Mouse (Mus musculus) small intestine, adult 2 months (tissue): ENCODE results near the gene Ssu2. TPM values are rescaled to one million over a fixed set of nuclear protein-coding genes. Genes with fewer than 3 reads are reported as not detected.

ENCODE experiments used
- H3K27ac ChIP-seq: fragments of 200-500 bp; 2 replicates; pipeline ENCODE4 v1.5.1; 2012; ENCODE audit warnings: low read depth, low read length, control low read depth, inconsistent platforms; ENCODE audit not compliant: insufficient read depth
- H3K27me3 ChIP-seq: fragments of 200-500 bp; 2 replicates; pipeline ENCODE4 v1.6.1; 2012; ENCODE audit warnings: mild to moderate bottlenecking, moderate library complexity, low read length, inconsistent platforms; ENCODE audit not compliant: control insufficient read depth, insufficient read depth
- H3K36me3 ChIP-seq: fragments of 200-500 bp; 2 replicates; pipeline ENCODE4 v1.6.1; 2012; ENCODE audit warnings: mild to moderate bottlenecking, low read length, control low read depth, inconsistent platforms; ENCODE audit not compliant: control insufficient read depth, insufficient read depth
- H3K4me1 ChIP-seq: fragments of 200-500 bp; 2 replicates; pipeline ENCODE4 v1.6.1; 2012; ENCODE audit warnings: low read length, inconsistent platforms, mixed read lengths; ENCODE audit not compliant: control insufficient read depth, insufficient read depth, insufficient read length
- H3K4me3 ChIP-seq: fragments of 200-500 bp; 2 replicates; pipeline ENCODE4 v1.5.1; 2012; ENCODE audit warnings: low read depth, mild to moderate bottlenecking, control low read depth, inconsistent platforms, low read length, moderate library complexity
- CTCF ChIP-seq: fragments of 200-500 bp; IDR thresholded peaks from 2 replicates; pipeline ENCODE4 v1.5.1; 2012; ENCODE audit warnings: low read depth, mild to moderate bottlenecking, control low read depth, inconsistent platforms, low read length, moderate library complexity, mixed read lengths; ENCODE audit not compliant: insufficient replicate concordance, insufficient read length; ENCODE audit errors: extremely low read depth
- POLR2A ChIP-seq: fragments of 200-500 bp; IDR thresholded peaks from 2 replicates; pipeline ENCODE4 v1.6.1; 2012; ENCODE audit warnings: low read depth, mild to moderate bottlenecking, control low read depth, inconsistent platforms, low read length, moderate library complexity
- WGBS: fragments of 180-500 bp; shearing (Covaris S2); methylation state at CpG from one replicate; pipeline ENCODE4 v1.1.7; 2018; 5-methylcytosine and 5-hydroxymethylcytosine counted together
- polyA plus RNA-seq: library from polyadenylated mRNA; depleted of rRNA; stranded (reverse); fragments of >200 nt; gene quantifications from 2 replicates; pipeline ENCODE4 v1.2.3, GENCODE M21; 2012; rRNA removed

The Ssu2 gene
- polyA plus RNA-seq, 1 experiment, result 4.9 TPM

GRCm38 (mm10) chr6:112325213-112325612 lies 62.6 kb downstream of the Ssu2 start:
- H3K27me3 ChIP-seq, result no peaks in the 10 kb centered on the region
- H3K27ac ChIP-seq, result no peak overlapping the region
- H3K36me3 ChIP-seq, result peaks cover 5% of the 10 kb centered on the region; the same call in 1 of the 2 replicates
- H3K4me3 ChIP-seq, result no peak overlapping the region
- 86% methylated on average over 3 of the region's 3 CpGs for WGBS
- 0 out of 2 replicates have a peak, but pooled peaks cover 2% of the 10 kb centered on the region for H3K4me1 ChIP-seq
- no peak for TF ChIP-seq CTCF

GRCm38 (mm10) chr6:112322916-112323315 lies 64.9 kb downstream of the Ssu2 start:
- Histone ChIP-seq H3K4me1 (0 out of 2 replicates have a peak, but pooled peaks cover 2% of the 10 kb centered on the region), H3K36me3 (no peaks in the 10 kb centered on the region), H3K27ac (0 out of 2 replicates have a peak overlapping the region, but pooled peaks have one; percentile 27), H3K4me3 (no peak overlapping the region), H3K27me3 (no peaks in the 10 kb centered on the region)
- 77% methylated on average over 5 of the region's 5 CpGs for WGBS
- TF ChIP-seq CTCF (no peak), POLR2A (no peak)

GRCm38 (mm10) chr6:112320679-112321078 lies 67.1 kb downstream of the Ssu2 start:
- WGBS, result 76% methylated on average over 5 of the region's 5 CpGs
- Histone ChIP-seq H3K27ac (no peak overlapping the region), H3K4me3 (no peak overlapping the region), H3K4me1 (0 out of 2 replicates have a peak, but pooled peaks cover 2% of the 10 kb centered on the region), H3K36me3 (peaks cover 3% of the 10 kb centered on the region), H3K27me3 (no peaks in the 10 kb centered on the region)
- TF ChIP-seq CTCF, result no peak
- TF ChIP-seq POLR2A, result no peak

- Histone ChIP-seq H3K36me3 (peaks cover 3% of the 10 kb centered on the region), H3K27me3 (no peaks in the 10 kb centered on the region), H3K27ac (no peak overlapping the region), H3K4me3 (no peak overlapping the region), H3K4me1 (0 out of 2 replicates have a peak, but pooled peaks cover 2% of the 10 kb centered on the region)
- 64% methylated on average over 4 of the region's 4 CpGs for WGBS
- TF ChIP-seq CTCF (no peak), POLR2A (no peak)
These were observed 68.4 kb downstream of the Ssu2 start for GRCm38 (mm10) chr6:112319449-112319848.

- Histone ChIP-seq H3K36me3 (no peaks in the 10 kb centered on the region), H3K27me3 (no peaks in the 10 kb centered on the region), H3K4me3 (no peak overlapping the region), H3K4me1 (no peaks in the 10 kb centered on the region), H3K27ac (no peak overlapping the region)
- WGBS, result 55% methylated on average over 4 of the region's 4 CpGs
- TF ChIP-seq POLR2A (no peak), CTCF (no peak)
These were observed 76.4 kb downstream of the Ssu2 start for GRCm38 (mm10) chr6:112311385-112311784.

GRCm38 (mm10) chr6:112309330-112309938 lies 78.4 kb downstream of the Ssu2 start:
- Histone ChIP-seq H3K4me1 (peaks cover 5% of the 10 kb centered on the region; the same call in 1 of the 2 replicates), H3K27me3 (no peaks in the 10 kb centered on the region), H3K4me3 (no peak overlapping the region), H3K27ac (no peak overlapping the region), H3K36me3 (no peaks in the 10 kb centered on the region)
- no peak for TF ChIP-seq CTCF
- TF ChIP-seq POLR2A, result no peak
- WGBS, result 82% methylated on average over 6 of the region's 6 CpGs

Other genes with a start within 250 kb of the Ssu2 start
- gene Lmcd1, start 114.3 kb downstream of the Ssu2 start, polyA plus RNA-seq, result 5.7 and 5.8 TPM in 2 replicates
- gene Cav3, start 71.5 kb upstream of the Ssu2 start, polyA plus RNA-seq, result 1.5 and 2.3 TPM in 2 replicates
- gene Oxtr, start 101.9 kb upstream of the Ssu2 start, polyA plus RNA-seq, result 0.08 and 0.11 TPM in 2 replicates